Mouse (Mus musculus) layer of hippocampus, adult 9-10 months (tissue): ENCODE data around the gene Gemin5.
A peak's percentile ranks its signal among the peaks of the same experiment; 100 is the strongest.

Source experiments
- DNase-seq: peaks from one replicate; pipeline ENCODE4 v3.0.0; 2022; ENCODE audit warnings: low spot score

Gemin5 gene

GRCm38 (mm10) chr11:58171459-58172091 is 3.2 kb upstream of the Gemin5 start, which contains the start of gene Mrpl22:
Gene Mrpl22 (plus strand): TSS chr11:58171661.
- DNase-seq = peak; percentile 87

- DNase-seq = no peak
Measured at GRCm38 (mm10) chr11:58169666-58170065, 1.3 kb upstream of the Gemin5 start.

- DNase-seq = no peak
Measured at GRCm38 (mm10) chr11:58167822-58168166, 545 bp downstream of the Gemin5 start.

GRCm38 (mm10) chr11:58165072-58165471 is 3.3 kb downstream of the Gemin5 start:
- DNase-seq = no peak

GRCm38 (mm10) chr11:58156871-58157270 is 11.5 kb downstream of the Gemin5 start:
- DNase-seq = no peak

- no peak for DNase-seq
Measured at GRCm38 (mm10) chr11:58155458-58155857, 12.9 kb downstream of the Gemin5 start.

- DNase-seq = no peak
Measured at GRCm38 (mm10) chr11:58146241-58146640, 22.1 kb downstream of the Gemin5 start.

- peak; percentile 36 for DNase-seq
Measured at GRCm38 (mm10) chr11:58143704-58144426, 24.5 kb downstream of the Gemin5 start.

GRCm38 (mm10) chr11:58139466-58139865 is 28.9 kb downstream of the Gemin5 start:
- no peak for DNase-seq

GRCm38 (mm10) chr11:58138821-58139220 is 29.5 kb downstream of the Gemin5 start:
- no peak for DNase-seq

- no peak for DNase-seq
Measured at GRCm38 (mm10) chr11:58136677-58137076, 31.7 kb downstream of the Gemin5 start.

GRCm38 (mm10) chr11:58135296-58135695 is 33.0 kb downstream of the Gemin5 start:
- no peak for DNase-seq

GRCm38 (mm10) chr11:58134869-58135268 is 33.5 kb downstream of the Gemin5 start:
- DNase-seq = no peak

GRCm38 (mm10) chr11:58132026-58132425 is 36.3 kb downstream of the Gemin5 start:
- no peak for DNase-seq

- no peak for DNase-seq
Measured at GRCm38 (mm10) chr11:58129302-58129843, 39.0 kb downstream of the Gemin5 start.

- DNase-seq = no peak
Measured at GRCm38 (mm10) chr11:58127544-58127943, 40.8 kb downstream of the Gemin5 start.

GRCm38 (mm10) chr11:58126397-58127160 is 41.8 kb downstream of the Gemin5 start:
- DNase-seq = no peak

GRCm38 (mm10) chr11:58125021-58125420 is 43.3 kb downstream of the Gemin5 start:
- no peak for DNase-seq

- no peak for DNase-seq
Measured at GRCm38 (mm10) chr11:58123711-58124110, 44.6 kb downstream of the Gemin5 start.

- DNase-seq = no peak
Measured at GRCm38 (mm10) chr11:58121351-58121750, 47.0 kb downstream of the Gemin5 start.

GRCm38 (mm10) chr11:58120655-58121054 is 47.7 kb downstream of the Gemin5 start:
- DNase-seq = no peak

GRCm38 (mm10) chr11:58117044-58117652 is 51.2 kb downstream of the Gemin5 start:
- no peak for DNase-seq
